Mouse (Mus musculus): ENCODE results near the gene Haus4.

Haus4 gene

DNA sequence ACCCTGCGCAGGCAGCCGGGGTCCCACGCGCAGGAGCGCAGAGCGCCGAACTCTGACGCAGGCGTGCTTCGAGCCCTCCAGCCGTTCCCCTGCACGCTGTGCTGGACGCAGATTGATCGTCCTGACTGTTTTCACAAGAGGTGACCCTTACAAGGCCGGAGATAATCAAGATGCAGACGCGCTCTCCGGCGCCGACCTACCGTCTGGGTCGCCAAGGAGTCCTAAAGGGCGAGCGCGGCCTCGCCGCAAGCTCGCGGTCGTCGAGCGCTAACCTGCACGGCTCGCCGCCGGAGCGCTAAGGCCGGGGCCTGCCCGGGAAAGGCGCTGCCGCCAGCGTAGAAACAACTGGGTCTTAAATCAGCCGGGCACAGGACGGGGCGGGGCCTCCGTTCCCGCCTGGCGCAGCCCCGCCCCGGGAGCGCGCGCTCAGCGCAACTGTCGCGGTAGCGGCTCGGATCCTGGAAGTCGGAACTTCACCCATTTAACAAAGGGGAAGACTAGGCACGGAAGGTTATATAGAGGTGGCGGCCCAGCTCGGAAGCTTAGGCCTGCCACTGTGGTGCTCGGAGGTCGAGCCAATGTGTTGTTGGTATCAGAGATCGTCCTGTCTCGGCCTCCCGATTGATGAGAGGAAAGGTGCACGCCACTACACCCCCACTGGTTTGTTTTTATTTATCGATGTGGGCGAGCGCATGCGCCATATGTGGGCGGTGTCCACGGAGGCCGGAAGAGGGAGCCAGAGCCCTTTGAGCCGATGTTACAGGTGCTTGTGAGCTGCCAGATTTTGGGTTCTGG is at the start of gene Haus4:
Gene Haus4 (minus strand): TSS at position 642 of the 795 bp plus-strand sequence.
- peak; percentile 86 for DNase-seq (ENCODE audit: low read depth)

DNA sequence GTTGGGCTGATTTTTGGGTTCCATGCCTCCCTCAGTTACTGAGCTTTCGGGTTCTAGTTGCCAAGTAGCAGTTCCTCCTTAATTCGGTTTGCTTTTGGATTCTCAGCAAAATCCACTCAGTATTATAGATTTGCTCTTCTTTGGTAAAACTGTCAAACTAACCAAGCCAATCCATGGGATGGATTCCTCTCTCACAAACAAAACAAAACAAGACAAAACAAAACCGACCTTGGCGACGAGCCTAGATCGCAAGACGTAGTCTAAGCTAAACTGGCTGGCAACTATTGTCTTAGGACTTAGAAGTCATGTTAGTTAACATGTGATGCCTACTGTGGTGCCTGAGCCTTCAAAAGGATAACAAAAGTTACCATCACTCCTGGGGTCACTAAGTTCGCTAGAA is 49.3 kb upstream of the Haus4 start:
- no peak for DNase-seq (ENCODE audit: low read depth)

DNA sequence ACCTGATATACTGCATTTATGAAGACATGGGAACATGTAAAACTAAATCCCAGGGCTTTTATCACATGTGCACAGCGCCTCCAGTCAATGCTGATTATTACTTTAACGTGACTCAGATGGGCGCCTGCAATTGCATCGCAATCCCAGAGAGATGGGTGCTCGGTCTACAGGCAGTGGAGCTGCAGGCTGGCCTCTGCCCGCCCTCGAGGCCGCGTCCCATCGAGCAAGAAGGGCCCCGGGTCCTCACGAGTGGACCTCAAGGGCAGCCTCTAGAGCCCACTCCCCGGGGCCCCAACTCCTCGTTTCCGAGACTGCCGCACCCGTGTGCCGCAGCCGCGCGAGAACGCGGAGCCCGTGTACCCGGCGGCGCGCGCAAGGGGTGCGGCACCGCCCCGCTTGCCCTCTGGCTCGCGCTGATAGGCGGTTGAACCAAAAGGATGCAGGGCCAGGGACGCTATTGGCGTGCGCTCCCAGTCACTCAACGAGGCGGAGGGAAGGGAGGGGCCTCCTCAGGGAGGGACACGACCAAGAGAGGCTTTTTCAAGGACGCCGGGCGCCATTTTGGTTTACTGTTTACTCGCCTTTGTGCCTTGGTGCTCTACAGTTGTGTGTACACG is 48.7 kb upstream of the Haus4 start:
- peak; percentile 95 for DNase-seq (ENCODE audit: low read depth)

DNA sequence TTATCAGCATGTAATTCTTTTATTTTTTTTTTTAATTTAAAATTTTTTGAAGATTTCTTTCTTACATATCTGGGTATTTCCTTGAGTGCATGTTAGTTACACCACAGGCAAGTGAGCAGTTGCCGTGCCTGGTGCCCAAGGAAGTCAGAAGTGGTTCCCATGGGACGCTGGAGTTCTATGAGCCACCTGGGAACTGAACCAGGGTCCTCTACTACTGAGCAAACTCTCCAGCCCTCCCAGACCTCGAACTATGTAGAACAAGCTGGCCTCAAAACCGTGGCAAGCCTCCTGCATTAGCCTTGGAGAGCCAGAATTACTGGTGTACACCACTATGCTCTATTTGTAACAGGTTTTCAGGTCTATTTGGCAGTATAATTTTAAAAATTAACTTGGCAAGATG is 48.2 kb upstream of the Haus4 start:
- no peak for DNase-seq (ENCODE audit: low read depth)

DNA sequence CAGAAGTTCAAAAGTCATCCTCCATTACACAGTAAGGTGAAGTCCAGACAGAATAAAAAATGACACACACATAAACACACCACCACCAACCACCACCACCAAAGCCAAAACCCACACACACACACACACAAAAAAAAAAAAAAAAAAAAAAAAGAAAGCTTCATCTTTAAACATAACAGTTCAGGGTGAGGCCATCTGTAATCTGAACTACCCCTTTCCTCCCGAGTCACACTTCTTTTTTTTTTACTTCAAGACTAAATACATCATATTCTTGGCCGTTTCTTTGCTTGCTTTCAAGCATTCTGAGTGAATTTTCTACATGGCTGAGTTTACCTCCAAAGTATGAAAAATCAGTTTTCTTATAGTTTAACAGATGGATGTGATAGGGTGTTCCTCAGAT is 47.2 kb upstream of the Haus4 start:
- no peak for DNase-seq (ENCODE audit: low read depth)

DNA sequence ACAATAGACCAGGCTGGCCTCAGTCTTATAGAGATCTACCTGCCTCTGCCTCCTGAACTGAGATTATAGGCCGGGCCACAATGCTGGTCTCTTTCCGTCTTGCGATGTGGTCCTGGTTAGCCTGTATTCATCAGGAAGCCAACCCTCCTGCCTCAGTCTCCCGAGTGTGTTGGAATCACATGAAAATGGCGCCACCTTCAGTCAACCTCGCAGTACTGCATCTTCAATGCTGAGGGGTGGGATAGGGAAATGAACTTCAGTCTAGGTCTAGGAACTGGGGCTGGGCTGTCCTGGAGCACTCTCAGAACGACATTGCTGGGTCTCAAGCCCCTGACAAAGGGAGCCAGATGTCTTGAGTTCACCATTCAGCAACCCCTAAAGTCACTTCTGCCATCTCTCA is 42.7 kb upstream of the Haus4 start:
- DNase-seq (ENCODE audit: low read depth): no peak

DNA sequence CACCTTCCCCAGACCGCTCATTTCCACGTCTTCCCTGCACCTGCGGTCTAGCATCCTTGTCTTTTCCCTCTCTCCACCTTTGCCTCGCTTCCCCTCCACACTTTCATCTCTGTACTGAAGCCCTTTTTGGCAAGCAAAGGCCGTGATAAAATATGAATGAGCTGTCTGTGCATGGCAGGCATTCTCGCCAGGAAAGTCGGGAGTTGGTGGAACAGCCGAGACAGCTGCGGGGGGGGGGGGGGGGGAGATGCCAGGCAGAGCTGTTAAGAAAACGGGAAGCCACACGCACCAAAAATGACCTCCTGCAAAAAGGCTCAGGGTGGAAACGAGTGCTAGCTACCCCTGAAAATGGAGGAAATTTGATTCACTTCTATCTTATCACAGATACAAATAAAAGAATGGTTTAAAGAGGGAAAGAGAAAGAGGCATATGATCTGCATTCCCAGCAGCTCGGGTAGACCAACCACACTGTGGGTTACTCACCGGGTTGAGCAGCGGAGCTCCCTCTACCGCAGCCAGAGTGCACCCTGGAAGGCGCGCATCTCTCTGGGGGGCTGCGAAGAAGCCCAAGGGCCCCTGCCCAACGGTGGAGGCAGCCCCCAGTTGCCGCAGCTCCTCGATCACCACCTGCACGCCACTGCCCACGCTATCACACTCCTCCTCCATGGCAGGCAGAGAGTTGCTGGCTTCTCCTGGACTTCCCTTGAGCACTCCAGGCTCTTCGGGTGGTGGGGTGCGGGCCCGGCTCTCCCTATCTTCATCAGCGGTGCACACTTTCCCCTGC is 40.4 kb upstream of the Haus4 start:
- no peak for DNase-seq (ENCODE audit: low read depth)

DNA sequence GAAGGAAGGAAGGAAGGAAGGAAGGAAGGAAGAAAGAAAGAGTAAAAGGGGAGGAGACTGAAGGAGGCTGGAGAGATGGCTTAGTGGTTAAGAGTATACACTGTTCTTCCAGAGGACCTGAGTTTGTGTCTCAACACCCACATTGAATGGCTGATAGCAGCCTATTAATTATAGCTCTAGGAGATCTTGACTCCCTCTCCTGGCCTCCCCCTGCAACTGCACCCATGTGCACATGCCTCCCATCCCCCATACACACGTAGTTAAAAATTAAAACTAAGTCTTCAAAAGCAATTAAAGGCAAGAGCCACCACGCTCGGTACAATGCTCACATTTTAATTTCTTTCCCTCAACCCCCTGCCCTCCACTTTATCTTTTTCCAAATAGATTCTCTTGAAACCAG is 39.6 kb upstream of the Haus4 start:
- DNase-seq (ENCODE audit: low read depth): no peak

DNA sequence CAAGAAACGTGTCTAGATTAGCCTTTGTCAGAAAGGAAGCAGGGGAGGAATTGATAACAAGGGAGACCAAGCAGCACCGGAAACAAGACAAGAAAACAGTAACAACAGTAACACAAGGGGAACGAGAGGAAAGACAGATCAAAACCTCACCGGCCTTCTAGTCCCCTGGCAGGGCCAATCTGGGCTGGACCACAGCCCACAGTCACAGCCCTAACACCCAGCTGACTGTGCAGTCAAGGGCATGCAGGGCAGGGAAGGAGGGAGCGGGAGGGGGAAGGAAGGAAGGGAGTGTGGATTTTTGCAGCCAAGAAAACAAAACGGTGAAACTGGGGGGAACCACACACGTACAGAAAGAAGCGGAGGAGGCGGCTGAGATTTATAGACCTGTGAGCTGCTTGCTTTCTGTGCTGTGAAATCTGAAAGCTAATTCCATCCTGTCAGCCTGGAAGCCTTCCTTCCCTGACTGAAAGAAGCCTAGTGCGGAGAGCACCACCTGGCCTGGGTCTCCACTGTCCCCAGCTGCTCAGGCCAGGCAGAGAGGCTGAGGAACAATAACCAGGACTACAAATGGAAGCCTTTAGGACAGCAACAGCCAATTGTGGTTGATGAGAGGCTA is 38.0 kb upstream of the Haus4 start:
- DNase-seq (ENCODE audit: low read depth): no peak

DNA sequence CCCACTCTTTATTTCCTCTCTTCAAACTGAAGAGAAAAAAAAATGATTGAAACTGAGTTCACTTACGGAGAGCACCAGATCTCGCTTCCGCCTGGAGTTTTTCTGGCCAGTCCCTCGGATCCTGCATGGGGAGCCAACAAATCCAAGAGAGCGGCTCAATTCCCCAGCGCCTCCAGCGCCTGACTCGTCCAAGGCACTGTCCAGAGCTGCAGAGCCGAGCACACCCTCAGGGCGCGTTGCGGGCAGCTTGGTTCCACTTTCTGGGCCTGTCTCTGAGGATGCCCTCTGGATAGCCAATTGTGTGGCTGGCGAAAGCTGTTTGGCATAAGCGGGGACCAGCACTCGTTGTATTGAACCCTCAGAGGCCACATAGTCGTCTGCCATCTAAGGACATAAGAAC is 36.6 kb upstream of the Haus4 start:
- DNase-seq (ENCODE audit: low read depth): no peak

DNA sequence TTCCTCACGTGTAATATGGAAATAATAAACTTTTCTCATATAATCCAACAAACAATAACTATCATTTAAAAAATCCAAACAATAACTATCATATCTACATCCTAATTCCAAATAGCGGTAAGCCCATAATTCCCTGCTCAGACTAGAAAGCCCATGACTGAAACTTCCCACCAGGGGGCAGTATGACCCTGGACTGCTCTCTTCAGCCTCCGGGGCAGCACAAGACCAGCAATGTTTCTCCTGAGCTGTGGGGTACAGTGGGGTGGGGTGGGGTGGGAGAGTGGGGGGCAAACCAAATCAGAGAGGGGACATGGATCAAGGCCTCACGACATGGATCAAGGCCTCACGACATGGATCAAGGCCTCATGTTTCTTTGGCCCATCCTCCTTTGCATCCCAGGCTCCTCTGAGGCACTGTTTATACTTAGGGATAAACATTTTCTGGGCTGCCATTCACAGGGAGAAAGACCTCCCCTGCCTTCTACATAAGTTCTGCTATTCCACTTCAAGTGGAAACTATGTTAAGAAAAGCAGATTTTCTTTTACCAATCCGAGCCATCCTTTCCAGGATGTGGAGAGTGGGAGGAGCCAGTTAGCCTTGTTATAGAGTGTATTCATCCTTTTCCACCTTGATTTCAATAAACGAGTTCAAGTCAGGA is 29.4 kb upstream of the Haus4 start:
- DNase-seq (ENCODE audit: low read depth): peak; percentile 68

DNA sequence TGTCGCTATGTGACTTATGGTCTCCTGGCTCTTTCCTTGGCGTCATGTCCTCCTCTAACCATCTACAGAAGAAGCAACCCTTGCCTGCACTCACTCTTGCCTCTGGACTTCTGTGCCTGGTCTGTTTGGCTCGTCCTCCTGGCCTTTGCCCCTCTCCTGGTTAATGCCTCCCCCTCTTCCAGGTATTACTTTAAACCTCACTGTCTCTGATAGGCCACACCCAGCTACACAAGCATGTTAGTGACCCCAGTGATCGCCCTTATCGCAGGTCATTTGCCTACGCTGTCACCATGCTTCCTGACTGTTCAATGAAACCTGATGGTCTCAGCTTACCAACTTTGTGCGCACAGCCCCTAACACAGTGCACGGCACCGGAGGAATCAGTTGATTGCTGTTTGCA is 28.1 kb upstream of the Haus4 start:
- DNase-seq (ENCODE audit: low read depth): no peak

DNA sequence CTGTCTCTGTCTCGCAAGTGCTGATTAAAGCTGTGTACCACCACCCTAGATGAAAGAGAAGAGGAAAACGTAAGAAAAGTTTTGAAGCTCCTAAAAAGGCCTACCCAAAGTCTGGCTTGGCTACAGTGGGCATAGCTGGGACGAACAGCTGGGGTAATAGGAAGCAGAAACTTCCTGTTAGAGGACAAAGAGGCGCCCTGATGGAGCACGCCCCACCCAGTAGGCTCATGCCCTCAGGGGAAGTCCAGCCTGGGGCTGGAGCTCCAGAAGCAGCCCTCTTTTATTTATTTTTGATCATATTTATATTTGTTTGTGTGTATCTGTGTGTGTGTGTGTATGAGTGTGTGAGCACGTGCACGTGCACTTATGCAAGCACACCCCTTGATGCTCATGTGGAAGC is 25.2 kb upstream of the Haus4 start:
- DNase-seq (ENCODE audit: low read depth): no peak

DNA sequence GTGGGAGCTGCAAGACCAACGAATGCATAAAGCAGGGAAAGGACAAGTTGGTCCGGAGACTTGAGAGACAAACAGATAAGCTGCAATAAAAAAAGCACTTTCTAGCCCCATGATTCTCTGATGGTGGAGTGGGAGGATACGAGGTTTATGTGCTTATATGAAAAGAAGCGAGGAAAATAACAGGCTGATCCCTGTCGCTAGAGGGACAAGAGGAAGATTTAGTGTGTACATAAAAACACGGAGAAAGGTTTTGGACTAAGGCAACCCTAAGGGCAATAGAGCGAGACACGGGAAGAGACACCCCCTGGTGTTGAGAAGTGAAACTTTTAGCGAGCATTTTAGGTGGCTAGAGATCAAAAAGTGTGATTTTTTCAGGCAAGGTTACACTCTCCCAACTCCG is 23.6 kb upstream of the Haus4 start:
- peak; percentile 48 for DNase-seq (ENCODE audit: low read depth)

DNA sequence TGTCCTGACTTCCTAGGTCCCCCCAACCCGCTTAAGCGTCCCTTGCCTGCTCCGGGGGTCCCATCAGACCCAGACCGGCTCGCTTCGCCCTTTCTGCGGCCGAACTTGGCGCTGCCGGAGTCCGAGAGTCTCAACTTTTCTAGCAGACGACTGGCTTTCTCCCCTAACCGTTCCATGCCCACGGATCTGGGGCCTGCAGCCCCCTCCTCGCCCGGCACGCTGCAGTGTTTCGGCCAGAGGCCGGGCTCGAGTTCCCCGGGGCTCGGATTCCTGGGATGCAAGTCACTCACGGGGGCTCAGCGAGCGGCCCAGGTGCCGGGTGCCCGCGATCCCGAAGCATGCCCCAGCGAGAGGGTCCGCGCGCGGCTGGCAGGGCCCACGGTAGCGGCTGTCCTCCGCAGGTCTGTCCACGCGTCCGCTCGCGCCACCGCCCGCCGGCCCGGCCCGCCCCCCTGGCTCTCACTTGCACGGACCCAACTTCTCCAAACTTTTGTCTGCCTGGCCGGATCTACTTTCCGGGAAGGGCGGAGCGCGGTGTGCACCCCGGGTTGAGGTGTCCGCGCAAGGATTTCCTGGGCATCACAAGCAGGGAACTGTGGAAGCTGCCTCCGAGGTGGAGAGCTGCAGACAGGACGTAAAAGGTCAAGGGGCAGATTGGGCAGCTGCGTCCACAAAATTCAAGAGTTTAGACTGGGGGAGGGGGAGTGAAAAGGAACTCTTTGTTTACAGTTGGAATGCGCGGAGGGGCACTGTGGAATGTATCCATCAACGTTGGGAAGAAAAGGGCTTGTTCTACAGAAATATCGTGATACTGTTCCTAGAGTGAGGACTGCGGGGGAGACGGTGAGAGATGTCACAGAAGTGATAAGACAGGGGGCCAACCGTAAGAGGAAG is 22.9 kb upstream of the Haus4 start, which contains the start of gene Ajuba:
Gene Ajuba (minus strand): TSS at position 470 of the 894 bp plus-strand sequence.
- DNase-seq (ENCODE audit: low read depth): no peak

DNA sequence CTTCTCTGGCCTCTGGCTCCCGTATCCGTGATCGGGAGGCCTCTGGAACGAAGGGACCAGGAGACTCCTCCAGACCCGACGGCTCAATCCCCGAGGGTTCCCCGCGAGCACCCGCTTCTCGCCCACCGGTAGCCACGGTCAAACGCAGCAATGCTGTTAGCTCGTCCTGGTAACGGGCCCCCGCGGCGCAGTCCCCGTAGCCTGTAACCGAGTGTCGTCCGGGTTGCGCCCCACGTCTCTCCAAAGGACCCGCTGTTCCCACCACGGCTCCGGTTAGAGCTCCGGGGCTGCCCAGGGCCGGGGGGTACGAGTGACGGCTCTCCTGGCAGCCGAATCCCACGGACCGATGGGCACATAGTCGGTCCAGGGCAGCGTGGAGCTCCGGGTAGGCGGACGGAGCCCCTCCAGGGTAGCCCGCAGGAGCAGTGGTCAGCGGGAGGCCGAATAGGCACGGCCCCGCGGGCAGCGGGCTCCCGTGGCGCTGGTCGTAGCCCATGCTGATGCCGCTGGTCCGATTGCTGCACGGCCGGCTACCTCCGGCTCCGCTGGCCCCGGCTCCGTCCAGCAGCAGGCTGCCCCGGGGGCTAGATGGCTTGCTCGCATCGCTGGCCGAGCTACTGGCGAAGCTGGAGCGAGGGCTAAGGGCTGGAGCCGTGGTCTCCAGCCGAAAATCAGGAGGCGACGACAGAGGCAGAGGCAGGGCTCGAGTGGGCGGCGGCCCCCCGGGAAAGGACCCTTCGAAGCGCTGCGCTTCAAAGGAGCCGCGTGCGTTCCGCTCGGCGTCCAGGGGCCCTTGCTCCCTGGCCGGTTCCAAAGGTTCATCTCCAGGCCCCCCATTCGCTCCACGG is 22.0 kb upstream of the Haus4 start:
- no peak for DNase-seq (ENCODE audit: low read depth)

DNA sequence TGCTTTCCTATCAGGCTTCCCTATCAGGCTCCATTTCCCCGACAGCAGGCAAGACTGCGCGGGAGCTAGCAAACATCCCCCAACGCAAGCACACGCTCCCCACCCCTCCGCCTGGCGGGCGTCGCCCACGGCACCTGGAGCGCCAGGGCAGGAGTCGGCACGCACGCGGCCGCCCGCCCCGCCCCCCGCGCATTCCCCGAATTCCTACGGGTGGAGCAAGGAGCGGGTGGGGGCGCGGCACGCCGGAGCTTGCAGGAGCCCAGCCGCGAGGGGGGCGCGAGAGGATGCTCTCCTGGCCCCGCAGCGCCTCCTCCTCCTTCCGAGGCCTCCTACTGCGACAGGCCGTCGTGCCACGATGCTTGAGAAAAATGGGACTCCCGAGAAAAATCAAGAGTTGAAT is 21.2 kb upstream of the Haus4 start:
- DNase-seq (ENCODE audit: low read depth): no peak

DNA sequence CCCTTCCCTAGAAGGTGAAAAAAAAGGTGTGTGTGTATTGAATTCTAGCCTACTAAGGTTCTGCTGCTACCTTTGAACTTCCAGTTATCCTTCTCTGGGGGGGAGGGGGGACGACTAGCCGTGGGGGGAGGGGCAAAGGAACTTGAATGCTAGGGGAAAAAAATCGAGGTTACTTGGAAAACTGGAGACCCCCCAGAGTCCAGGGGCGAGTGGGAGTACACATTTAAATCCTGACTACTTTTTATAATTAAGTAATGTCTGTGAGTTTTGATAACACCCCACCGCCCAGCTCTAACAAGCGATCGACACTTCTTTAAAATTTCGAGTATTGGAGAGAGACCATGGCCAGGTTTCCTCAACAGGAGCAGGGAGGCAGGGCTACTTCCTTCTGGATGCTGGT is 20.6 kb upstream of the Haus4 start:
- no peak for DNase-seq (ENCODE audit: low read depth)

DNA sequence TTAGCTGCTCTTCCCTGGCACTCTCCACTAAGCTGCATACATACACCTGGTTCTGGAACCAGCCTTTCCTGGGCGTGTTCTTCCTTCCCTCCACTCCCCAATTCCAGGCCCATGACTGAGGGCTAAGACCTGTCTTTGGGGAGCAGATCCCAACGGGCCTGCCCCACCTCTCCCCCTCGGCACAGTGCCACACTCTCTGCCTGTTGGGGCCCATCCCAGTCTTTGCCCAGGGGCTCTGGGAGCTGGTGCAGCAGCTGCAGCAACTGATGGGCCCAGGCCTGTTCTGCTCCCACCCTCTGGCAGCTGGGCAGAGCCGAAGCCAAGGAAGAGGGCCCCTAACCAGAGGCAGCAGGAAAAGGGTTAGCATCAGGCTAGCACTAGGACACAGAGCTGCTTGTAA is 19.8 kb upstream of the Haus4 start:
- no peak for DNase-seq (ENCODE audit: low read depth)

Data from c-Kit-positive CD71-positive TER-119-negative erythroid progenitor cells, embryonic 14.5 days (primary cell).